Mouse (Mus musculus) hindbrain, embryonic 16.5 days (tissue): ENCODE results near the gene Fam187a. TPM values are rescaled to one million over a fixed set of nuclear protein-coding genes. Genes with fewer than 3 reads are reported as not detected.

Experiments used
- ATAC-seq: fragments of 200-750 bp; cut with Nextera tagmentation; 2 replicates; pipeline ENCODE4 v1.8.0; 2017; ENCODE audit warnings: moderate TSS enrichment, moderate library complexity
- H3K27ac ChIP-seq: fragments of 300-500 bp; sonication (generic); 2 replicates; pipeline ENCODE4 v1.5.1; 2014; ENCODE audit warnings: low read depth, mild to moderate bottlenecking, control low read depth, low read length, moderate library complexity
- H3K27me3 ChIP-seq: fragments of 300-500 bp; sonication (generic); replicated peaks from 2 replicates; pipeline ENCODE4 v1.6.1; 2014; ENCODE audit warnings: low read length; ENCODE audit not compliant: control insufficient read depth, insufficient read depth
- H3K36me3 ChIP-seq: fragments of 300-500 bp; sonication (generic); 2 replicates; pipeline ENCODE4 v1.6.1; 2014; ENCODE audit warnings: mild to moderate bottlenecking, low read length, moderate library complexity, mixed read lengths; ENCODE audit not compliant: control insufficient read depth, insufficient read depth
- H3K4me1 ChIP-seq: fragments of 300-500 bp; sonication (generic); 2 replicates; pipeline ENCODE4 v1.6.1; 2014; ENCODE audit warnings: low read depth, low read length; ENCODE audit not compliant: control insufficient read depth, insufficient read depth
- H3K4me2 ChIP-seq: fragments of 300-500 bp; sonication (generic); 2 replicates; pipeline ENCODE4 v1.6.1; 2014; ENCODE audit warnings: mild to moderate bottlenecking, low read length, control low read depth, moderate library complexity
- H3K4me3 ChIP-seq: fragments of 300-500 bp; sonication (generic); 2 replicates; pipeline ENCODE4 v1.5.1; 2014; ENCODE audit warnings: mild to moderate bottlenecking, low read length, control low read depth, moderate library complexity
- H3K9ac ChIP-seq: fragments of 300-500 bp; sonication (generic); 2 replicates; pipeline ENCODE4 v1.6.1; 2014; ENCODE audit warnings: low read depth, mild to moderate bottlenecking, control low read depth, low read length, moderate library complexity
- H3K9me3 ChIP-seq: fragments of 300-500 bp; sonication (generic); 2 replicates; pipeline ENCODE4 v1.6.1; 2014; ENCODE audit warnings: mild to moderate bottlenecking, low read length, moderate library complexity; ENCODE audit not compliant: control insufficient read depth
- WGBS: fragments of 180-500 bp; shearing (Covaris S2); extraction: QIAGEN DNeasy Blood & Tissue Kit; methylation state at CpG from one replicate; pipeline ENCODE4 v1.1.7; 2014; 5-methylcytosine and 5-hydroxymethylcytosine counted together
- polyA plus RNA-seq: library from polyadenylated mRNA; unstranded; fragments of >200 nt; fragmentation: Nextera tagmentation; extraction: Ambion mirVana; gene quantifications from 2 replicates; pipeline ENCODE4 v1.2.1, GENCODE M21; 2015

Gene Fam187a
- polyA plus RNA-seq, 1 experiment from 2014 or later: not detected

DNA sequence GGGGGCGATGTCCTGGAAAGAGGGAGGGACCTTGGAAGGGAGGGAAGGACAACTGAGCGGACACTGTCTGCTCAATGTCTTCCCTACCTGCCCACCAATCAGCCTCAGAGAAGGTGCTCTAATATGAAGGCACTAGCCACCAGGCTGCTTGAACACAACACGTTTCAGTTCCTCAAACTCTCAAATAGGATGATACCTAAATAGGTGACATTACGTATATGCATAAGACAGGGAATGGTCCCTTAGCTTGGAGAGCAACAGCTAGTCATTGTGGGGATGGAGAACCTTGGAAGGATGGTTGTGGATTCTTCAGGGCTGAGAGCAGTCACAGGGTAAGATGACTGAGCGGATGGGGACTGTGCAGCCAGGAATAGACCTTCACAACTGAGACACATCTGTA lies 2.5 kb downstream of the Fam187a start:
- Histone ChIP-seq H3K27me3 (peaks cover 13% of the 10 kb centered on the region), H3K4me3 (no peak overlapping the region), H3K4me1 (peaks cover 3% of the 10 kb centered on the region; the same call in 1 of the 2 replicates), H3K36me3 (no peaks in the 10 kb centered on the region), H3K4me2 (no peak overlapping the region), H3K27ac (no peak overlapping the region), H3K9ac (no peak overlapping the region), H3K9me3 (no peaks in the 10 kb centered on the region)
- no peak for ATAC-seq
- 87% methylated on average over 5 of the region's 5 CpGs for WGBS

DNA sequence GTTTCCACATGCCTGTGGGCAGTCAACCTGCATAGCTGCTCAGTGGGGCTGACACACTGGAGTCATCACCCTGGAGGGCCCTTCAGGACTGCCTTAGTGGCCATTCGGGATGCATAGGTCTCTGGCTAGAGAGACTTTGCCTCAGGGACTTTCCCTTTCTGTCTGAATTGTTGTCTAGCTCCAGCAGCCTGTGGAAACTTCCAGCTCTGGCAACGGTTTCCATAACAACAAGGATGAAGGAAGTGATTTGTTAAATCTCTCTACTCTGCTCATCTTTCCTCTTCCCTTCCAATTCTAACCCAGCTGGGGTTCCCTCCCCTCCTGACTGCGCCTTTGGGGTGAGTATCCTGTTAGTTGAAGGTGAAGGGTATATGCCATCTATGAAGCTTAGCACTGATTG lies 3.2 kb downstream of the Fam187a start:
- H3K4me3 ChIP-seq: no peak overlapping the region
- no peak overlapping the region for H3K4me2 ChIP-seq
- peaks cover 5% of the 10 kb centered on the region for H3K4me1 ChIP-seq
- H3K27ac ChIP-seq: no peak overlapping the region
- peaks cover 17% of the 10 kb centered on the region for H3K27me3 ChIP-seq
- no peaks in the 10 kb centered on the region for H3K9me3 ChIP-seq
- ATAC-seq: peak; percentile 19; the same call in 1 of the 2 replicates
- no peak overlapping the region; the same call in 1 of the 2 replicates for H3K9ac ChIP-seq
- 66% methylated on average over 3 of the region's 3 CpGs for WGBS
- H3K36me3 ChIP-seq: no peaks in the 10 kb centered on the region

DNA sequence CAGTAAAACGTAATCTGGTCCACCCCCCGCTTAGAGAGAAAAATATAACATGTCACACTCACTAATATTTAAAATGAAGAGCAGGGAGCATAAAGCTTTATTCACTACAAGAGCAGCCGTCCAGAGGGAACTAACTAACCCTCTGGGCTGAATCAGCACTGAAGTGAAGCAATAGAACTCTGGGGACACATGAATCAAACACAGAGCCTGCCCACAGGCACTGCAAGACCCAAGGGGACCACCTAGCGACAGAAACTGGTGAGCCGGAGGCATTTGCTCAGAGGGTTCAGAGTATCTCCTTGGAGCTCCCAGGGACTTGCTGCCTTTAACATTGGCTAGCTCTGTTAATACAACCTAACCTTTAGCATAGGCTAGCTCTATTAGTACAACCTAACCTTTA lies 5.1 kb downstream of the Fam187a start:
- Histone ChIP-seq H3K4me1 (peaks cover 9% of the 10 kb centered on the region), H3K9me3 (no peaks in the 10 kb centered on the region), H3K4me2 (no peak overlapping the region), H3K9ac (no peak overlapping the region), H3K36me3 (no peaks in the 10 kb centered on the region), H3K27me3 (peaks cover 31% of the 10 kb centered on the region), H3K27ac (no peak overlapping the region), H3K4me3 (no peak overlapping the region)
- no peak for ATAC-seq
- 54% methylated on average over 5 of the region's 5 CpGs for WGBS

GRCm38 (mm10) chr11:102893015-102893651 lies 8.2 kb downstream of the Fam187a start:
- peak; percentile 51; the same call in 1 of the 2 replicates for ATAC-seq
- Histone ChIP-seq H3K4me2 (peak overlapping the region; percentile 61), H3K4me3 (peak overlapping the region; percentile 31), H3K27me3 (peaks cover 41% of the 10 kb centered on the region), H3K36me3 (no peaks in the 10 kb centered on the region), H3K9me3 (no peaks in the 10 kb centered on the region), H3K9ac (peak overlapping the region; percentile 8), H3K27ac (no peak overlapping the region), H3K4me1 (peaks cover 5% of the 10 kb centered on the region)
- 6% methylated on average over 43 of the region's 43 CpGs for WGBS

DNA sequence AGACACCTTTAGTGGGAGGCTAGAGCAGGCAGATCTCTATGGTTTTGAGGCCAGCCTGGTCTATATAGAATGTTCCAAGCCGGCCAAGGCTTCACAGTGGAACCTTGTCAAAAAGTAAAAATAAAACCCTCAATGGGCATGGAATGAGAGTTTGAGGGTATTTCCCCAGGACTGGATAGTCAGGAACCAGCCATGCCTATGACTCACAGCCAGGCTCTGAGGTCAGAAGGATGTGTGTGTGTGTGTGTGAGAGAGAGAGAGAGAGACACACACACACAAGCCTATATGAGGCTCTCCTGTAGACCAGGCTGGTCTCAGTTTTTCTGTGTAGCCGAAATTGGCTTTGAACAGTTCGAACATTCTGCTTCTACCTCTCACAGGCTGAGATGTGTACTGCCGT lies 9.7 kb downstream of the Fam187a start:
- Histone ChIP-seq H3K4me3 (no peak overlapping the region), H3K27me3 (peaks cover 39% of the 10 kb centered on the region), H3K4me1 (peaks cover 5% of the 10 kb centered on the region), H3K4me2 (no peak overlapping the region), H3K27ac (no peak overlapping the region), H3K9me3 (no peaks in the 10 kb centered on the region), H3K9ac (no peak overlapping the region), H3K36me3 (no peaks in the 10 kb centered on the region)
- 94% methylated on average over 4 of the region's 4 CpGs for WGBS
- no peak for ATAC-seq

- ATAC-seq: no peak
- no peak overlapping the region for H3K4me3 ChIP-seq
- H3K27ac ChIP-seq: no peak overlapping the region
- H3K4me1 ChIP-seq: peaks cover 5% of the 10 kb centered on the region
- 77% methylated on average over 9 of the region's 9 CpGs for WGBS
- no peaks in the 10 kb centered on the region for H3K9me3 ChIP-seq
- H3K36me3 ChIP-seq: no peaks in the 10 kb centered on the region
- no peak overlapping the region; the same call in 1 of the 2 replicates for H3K9ac ChIP-seq
- H3K4me2 ChIP-seq: no peak overlapping the region
- H3K27me3 ChIP-seq: peaks cover 39% of the 10 kb centered on the region
Measured at GRCm38 (mm10) chr11:102895779-102896178, 10.8 kb downstream of the Fam187a start.

DNA sequence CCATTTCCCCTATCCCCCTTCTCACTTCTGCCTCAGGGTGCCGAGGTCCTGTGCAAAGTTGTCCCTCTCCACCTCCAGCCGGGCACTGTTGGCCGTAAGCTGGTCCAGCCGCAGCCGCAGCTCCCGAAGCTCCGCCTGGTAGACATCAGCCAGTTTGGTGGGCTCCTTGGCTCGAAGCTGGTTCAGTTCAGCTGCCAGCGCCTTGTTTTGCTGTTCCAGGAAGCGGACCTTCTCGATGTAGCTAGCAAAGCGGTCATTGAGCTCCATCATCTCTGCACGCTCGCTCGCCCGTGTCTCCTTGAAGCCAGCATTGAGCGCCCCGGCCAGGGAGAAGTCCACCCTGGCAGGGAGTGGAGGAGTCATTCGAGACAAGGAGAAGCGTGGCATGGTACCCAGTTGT lies 11.7 kb downstream of the Fam187a start:
- WGBS: 82% methylated on average over 20 of the region's 20 CpGs
- H3K9me3 ChIP-seq: no peaks in the 10 kb centered on the region
- no peak overlapping the region for H3K27ac ChIP-seq
- no peaks in the 10 kb centered on the region for H3K36me3 ChIP-seq
- H3K27me3 ChIP-seq: peaks cover 40% of the 10 kb centered on the region
- no peak overlapping the region for H3K4me3 ChIP-seq
- H3K9ac ChIP-seq: no peak overlapping the region; the same call in 1 of the 2 replicates
- no peak for ATAC-seq
- H3K4me1 ChIP-seq: peaks cover 8% of the 10 kb centered on the region
- no peak overlapping the region for H3K4me2 ChIP-seq

DNA sequence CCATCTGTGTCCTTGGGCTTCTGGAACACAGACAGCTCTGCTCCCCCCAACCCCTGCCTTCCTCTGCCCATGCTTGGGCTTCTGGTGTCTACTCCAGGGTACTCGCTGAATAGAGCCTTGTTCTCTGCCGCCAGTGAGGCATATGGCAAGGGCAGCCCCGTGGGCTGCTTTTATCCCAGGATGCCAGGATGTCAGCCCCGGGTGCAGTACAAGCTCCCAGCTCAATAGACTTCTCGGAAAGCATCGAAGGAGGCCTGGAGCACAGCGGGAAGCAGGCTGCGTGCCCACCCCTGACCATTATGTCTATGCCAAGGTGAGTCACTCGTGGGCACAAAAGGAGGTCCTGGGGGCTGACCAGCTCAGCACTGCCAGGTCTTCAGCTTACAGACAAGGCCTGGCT lies 13.4 kb downstream of the Fam187a start:
- Histone ChIP-seq H3K9ac (no peak overlapping the region), H3K4me1 (peaks cover 3% of the 10 kb centered on the region), H3K27ac (0 out of 2 replicates have a peak overlapping the region, but pooled peaks have one; percentile 5), H3K4me2 (no peak overlapping the region), H3K9me3 (no peaks in the 10 kb centered on the region), H3K27me3 (peaks cover 27% of the 10 kb centered on the region), H3K4me3 (no peak overlapping the region), H3K36me3 (no peaks in the 10 kb centered on the region)
- WGBS: 49% methylated on average over 9 of the region's 9 CpGs
- ATAC-seq: peak; percentile 95

DNA sequence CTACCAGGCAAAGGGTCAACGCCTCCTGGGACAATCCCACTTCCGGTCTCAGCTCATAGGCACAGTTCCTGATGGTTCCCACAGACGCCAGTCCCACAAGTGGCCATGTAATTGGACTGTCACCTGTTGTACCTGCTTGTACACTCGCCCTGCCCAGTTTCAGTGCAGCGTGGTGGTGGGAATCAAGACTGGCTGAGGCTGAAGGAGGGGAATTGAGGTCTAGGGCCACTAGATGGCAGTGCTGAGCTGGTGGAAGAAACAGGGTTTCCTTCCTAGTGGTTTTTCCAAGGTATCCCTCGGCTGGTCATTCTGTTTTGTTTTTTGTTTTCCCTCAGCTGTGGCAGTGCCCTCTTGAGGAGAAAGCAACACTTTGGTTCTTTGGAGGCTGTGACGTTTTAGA lies 15.8 kb downstream of the Fam187a start, which contains the start of gene Gfap:
TSS of gene Gfap (minus strand) at position 150 of the 400 bp plus-strand sequence.
- H3K9ac ChIP-seq: no peak within 1 kb of the TSS
- peak; percentile 18; the same call in 1 of the 2 replicates for ATAC-seq
- H3K4me1 ChIP-seq: peaks cover 5% of the 10 kb centered on the region
- H3K4me3 ChIP-seq: no peak within 1 kb of the TSS
- H3K9me3 ChIP-seq: no peaks in the 10 kb centered on the region
- no peak within 1 kb of the TSS for H3K4me2 ChIP-seq
- 11% methylated on average over 7 of the region's 7 CpGs for WGBS
- no peak within 1 kb of the TSS for H3K27ac ChIP-seq
- peaks cover 11% of the 10 kb centered on the region for H3K27me3 ChIP-seq
- no peaks in the 10 kb centered on the region for H3K36me3 ChIP-seq
